Mouse (Mus musculus) liver, embryonic 12.5 days (tissue): Measurements from ENCODE around the gene Usp11. TPM values are rescaled to one million over a fixed set of nuclear protein-coding genes. Genes with fewer than 3 reads are reported as not detected.

Experiments
- ATAC-seq: fragments of 200-750 bp; cut with Nextera tagmentation; 2 replicates; pipeline ENCODE4 v1.8.0; 2017; ENCODE audit warnings: moderate number of reproducible peaks, mild to moderate bottlenecking, moderate library complexity
- H3K27ac ChIP-seq: fragments of 300-500 bp; sonication (generic); 2 replicates; pipeline ENCODE4 v1.5.1; 2016; ENCODE audit warnings: mild to moderate bottlenecking
- H3K27me3 ChIP-seq: fragments of 300-500 bp; sonication (generic); replicated peaks from 2 replicates; pipeline ENCODE4 v1.6.1; 2016; ENCODE audit warnings: mild to moderate bottlenecking, moderate library complexity
- H3K36me3 ChIP-seq: fragments of 300-500 bp; sonication (generic); 2 replicates; pipeline ENCODE4 v1.6.1; 2016; ENCODE audit warnings: mild to moderate bottlenecking, moderate library complexity
- H3K4me1 ChIP-seq: fragments of 300-500 bp; sonication (generic); 2 replicates; pipeline ENCODE4 v1.6.1; 2016
- H3K4me2 ChIP-seq: fragments of 300-500 bp; sonication (generic); 2 replicates; pipeline ENCODE4 v1.6.1; 2016; ENCODE audit warnings: mild to moderate bottlenecking, moderate library complexity
- H3K4me3 ChIP-seq: fragments of 300-500 bp; sonication (generic); 2 replicates; pipeline ENCODE4 v1.5.1; 2016; ENCODE audit warnings: mild to moderate bottlenecking, moderate library complexity
- H3K9ac ChIP-seq: fragments of 300-500 bp; sonication (generic); 2 replicates; pipeline ENCODE4 v1.6.1; 2016; ENCODE audit warnings: mild to moderate bottlenecking, moderate library complexity
- H3K9me3 ChIP-seq: fragments of 300-500 bp; sonication (generic); replicated peaks from 2 replicates; pipeline ENCODE4 v1.6.1; 2016; ENCODE audit warnings: mild to moderate bottlenecking, moderate library complexity
- WGBS: fragments of 180-500 bp; shearing (Covaris S2); methylation state at CpG from one replicate; pipeline ENCODE4 v1.1.7; 2016; ENCODE audit not compliant: insufficient replicate concordance; 5-methylcytosine and 5-hydroxymethylcytosine counted together
- polyA plus RNA-seq: library from polyadenylated mRNA; unstranded; fragments of >200 nt; fragmentation: Nextera tagmentation; extraction: Ambion mirVana; gene quantifications from 2 replicates; pipeline ENCODE4 v1.2.1, GENCODE M21; 2016

Usp11 gene
- 13.7 and 14.2 TPM in 2 replicates for polyA plus RNA-seq

DNA sequence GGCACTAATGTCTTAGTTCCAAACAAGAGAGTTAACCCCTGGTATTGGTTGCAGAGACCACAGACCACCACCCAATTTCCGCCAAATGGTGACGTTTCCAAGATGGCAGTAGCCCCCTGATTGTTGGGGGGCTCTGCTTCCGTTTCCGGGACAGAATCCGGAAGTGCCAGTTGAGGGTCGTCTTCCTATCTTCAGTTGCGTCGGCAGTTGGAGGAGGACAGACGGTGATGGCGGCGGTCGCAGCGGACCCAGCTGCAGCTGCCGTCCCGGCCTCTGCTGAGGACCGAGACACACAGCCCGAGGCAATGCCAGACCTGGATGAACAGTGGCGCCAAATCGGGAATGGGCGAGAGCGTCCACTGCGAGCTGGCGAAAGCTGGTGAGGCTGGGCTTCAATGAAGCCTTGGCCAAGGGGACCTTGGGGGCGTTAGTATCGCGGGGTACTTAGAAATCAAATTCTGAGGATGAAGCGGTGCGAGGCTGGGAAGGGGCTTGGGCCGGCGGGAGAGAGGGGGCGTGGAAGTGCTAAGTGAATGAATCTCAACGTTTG, at the start of gene Usp11:
Gene Usp11, plus strand, starts transcription at position 166 of the 550 bp plus-strand sequence.
- ATAC-seq, result peak; percentile 33
- peak within 1 kb of the TSS; percentile 80 for H3K9ac ChIP-seq
- peak within 1 kb of the TSS; percentile 89 for H3K27ac ChIP-seq
- WGBS, result 8% methylated on average over 32 of the region's 32 CpGs
- H3K4me2 ChIP-seq, result peak within 1 kb of the TSS; percentile 78
- peaks cover 10% of the 10 kb centered on the region for H3K36me3 ChIP-seq
- peak within 1 kb of the TSS; percentile 68 for H3K4me3 ChIP-seq
- H3K27me3 ChIP-seq, result no peaks in the 10 kb centered on the region
- H3K4me1 ChIP-seq, result peaks cover 10% of the 10 kb centered on the region; the same call in 1 of the 2 replicates
- H3K9me3 ChIP-seq, result no peaks in the 10 kb centered on the region

DNA sequence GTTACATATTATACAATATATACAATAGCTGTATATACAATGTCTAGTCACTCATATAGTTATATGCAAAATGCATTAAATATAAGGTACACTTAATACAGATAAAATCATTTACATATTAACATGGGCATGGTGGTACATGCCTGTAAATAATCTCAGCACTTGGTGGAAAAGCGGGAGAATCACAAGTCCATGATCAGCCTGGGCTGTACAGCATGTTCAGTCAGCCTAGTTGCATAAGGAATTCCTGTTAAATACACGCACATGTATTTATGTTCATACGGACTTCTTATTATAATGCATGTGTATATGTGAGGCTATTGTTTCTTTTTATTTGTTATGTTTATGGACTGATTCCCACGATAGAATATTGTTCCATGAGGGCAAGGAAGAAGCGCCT, 46.1 kb upstream of the Usp11 start:
- 22% methylated on average over 5 of the region's 5 CpGs for WGBS
- 0 out of 2 replicates have a peak, but pooled peaks cover 7% of the 10 kb centered on the region for H3K4me1 ChIP-seq
- H3K9ac ChIP-seq, result no peak overlapping the region
- no peaks in the 10 kb centered on the region for H3K36me3 ChIP-seq
- H3K4me2 ChIP-seq, result peak overlapping the region; percentile 79
- no peaks in the 10 kb centered on the region for H3K9me3 ChIP-seq
- ATAC-seq, result no peak
- peak overlapping the region; percentile 64 for H3K4me3 ChIP-seq
- H3K27me3 ChIP-seq, result no peaks in the 10 kb centered on the region
- H3K27ac ChIP-seq, result no peak overlapping the region

DNA sequence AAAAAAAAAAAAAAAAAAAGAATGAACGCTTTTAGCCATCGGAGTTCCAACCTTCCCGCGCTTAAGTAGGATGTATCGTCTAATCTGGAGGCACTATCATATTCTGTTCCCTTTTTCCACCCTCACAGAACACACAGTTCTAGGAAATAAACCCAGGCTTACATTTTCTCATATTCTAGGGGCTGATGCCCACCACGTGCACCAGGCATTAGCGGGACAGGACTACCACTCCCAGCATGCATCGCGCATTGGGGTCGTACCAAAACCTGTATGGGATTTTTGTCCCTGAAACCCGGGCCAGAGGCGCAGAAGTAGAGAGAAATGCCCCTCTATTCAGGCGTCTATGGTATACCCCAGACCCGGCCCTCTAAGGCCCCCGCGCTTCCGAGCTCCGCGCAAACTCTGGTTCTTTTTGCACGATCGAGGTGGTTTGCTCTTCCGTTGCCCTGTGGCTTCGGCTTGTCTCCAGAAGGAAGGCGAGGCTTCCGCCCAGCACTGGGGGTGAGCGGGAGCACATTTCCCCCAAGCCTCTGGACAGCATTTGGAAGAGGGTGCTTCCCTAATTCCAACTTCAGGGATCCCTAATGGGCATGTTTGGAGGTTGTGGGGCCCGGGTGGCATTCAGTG, 45.6 kb upstream of the Usp11 start, which contains the start of gene Uba1:
Gene Uba1, plus strand, starts transcription at position 301 of the 627 bp plus-strand sequence.
- Histone ChIP-seq H3K4me2 (peak within 1 kb of the TSS; percentile 79), H3K9me3 (no peaks in the 10 kb centered on the region), H3K4me1 (0 out of 2 replicates have a peak, but pooled peaks cover 7% of the 10 kb centered on the region), H3K27ac (peak within 1 kb of the TSS; percentile 79), H3K9ac (peak within 1 kb of the TSS; percentile 70), H3K4me3 (peak within 1 kb of the TSS; percentile 64), H3K27me3 (no peaks in the 10 kb centered on the region), H3K36me3 (no peaks in the 10 kb centered on the region)
- 5% methylated on average over 27 of the region's 27 CpGs for WGBS
- ATAC-seq, result peak; percentile 81

DNA sequence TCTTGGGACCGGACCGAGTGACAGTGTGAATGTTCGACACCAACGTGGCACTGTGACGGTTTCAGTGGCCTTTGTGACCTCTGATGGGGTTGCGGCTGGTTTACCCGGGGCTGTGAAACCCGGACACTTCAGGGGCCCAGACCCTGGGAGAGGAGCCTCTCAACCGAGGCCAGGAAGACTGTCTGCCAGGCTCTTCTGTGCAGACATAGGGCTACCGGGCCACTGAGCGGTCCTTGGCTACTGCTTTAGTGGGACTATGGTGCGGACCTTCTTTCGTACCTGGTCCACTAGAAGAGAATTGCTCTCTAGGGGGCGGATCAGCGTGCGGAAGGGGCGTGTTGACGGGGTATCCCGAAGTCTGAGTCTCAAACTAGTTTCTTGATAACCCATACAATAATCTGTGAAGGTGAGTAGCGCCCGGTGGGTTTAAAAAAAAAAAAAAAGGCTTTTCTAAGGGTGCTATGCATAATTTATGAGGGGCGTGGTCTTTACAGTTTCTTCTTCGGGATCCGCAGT, 44.8 kb upstream of the Usp11 start:
- H3K27me3 ChIP-seq, result no peaks in the 10 kb centered on the region
- H3K9me3 ChIP-seq, result no peaks in the 10 kb centered on the region
- peak overlapping the region; percentile 70 for H3K9ac ChIP-seq
- H3K4me1 ChIP-seq, result peaks cover 10% of the 10 kb centered on the region; the same call in 1 of the 2 replicates
- peak overlapping the region; percentile 79 for H3K27ac ChIP-seq
- WGBS, result 6% methylated on average over 24 of the region's 24 CpGs
- peak overlapping the region; percentile 79 for H3K4me2 ChIP-seq
- ATAC-seq, result no peak
- H3K4me3 ChIP-seq, result peak overlapping the region; percentile 64
- H3K36me3 ChIP-seq, result no peaks in the 10 kb centered on the region

DNA sequence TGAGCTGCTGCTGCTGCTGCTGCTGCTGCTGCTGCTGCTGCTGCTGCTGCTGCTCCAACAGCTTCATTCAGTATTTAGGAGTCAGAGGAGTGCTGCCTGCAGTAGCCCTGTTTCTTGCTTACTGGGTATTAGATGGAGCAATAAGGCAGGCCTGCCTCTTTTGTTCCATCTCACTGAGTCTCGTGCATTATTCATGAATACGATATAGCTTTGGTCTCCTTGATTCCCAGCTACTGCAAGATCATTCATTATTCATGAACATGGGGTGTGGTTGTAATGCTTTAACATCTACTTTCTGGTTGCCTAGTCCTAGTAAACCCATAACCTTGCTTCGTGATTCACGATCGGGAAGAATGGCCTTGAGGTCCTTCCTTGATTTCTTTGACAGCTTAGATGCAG, 41.4 kb upstream of the Usp11 start:
- peak overlapping the region; percentile 58; the same call in 1 of the 2 replicates for H3K27ac ChIP-seq
- no peaks in the 10 kb centered on the region for H3K9me3 ChIP-seq
- WGBS, result 26% methylated on average over 5 of the region's 5 CpGs
- H3K27me3 ChIP-seq, result no peaks in the 10 kb centered on the region
- peak overlapping the region; percentile 6; the same call in 1 of the 2 replicates for H3K4me2 ChIP-seq
- peaks cover 29% of the 10 kb centered on the region for H3K36me3 ChIP-seq
- H3K9ac ChIP-seq, result no peak overlapping the region
- peaks cover 33% of the 10 kb centered on the region for H3K4me1 ChIP-seq
- no peak for ATAC-seq
- peak overlapping the region; percentile 72; the same call in 1 of the 2 replicates for H3K4me3 ChIP-seq

DNA sequence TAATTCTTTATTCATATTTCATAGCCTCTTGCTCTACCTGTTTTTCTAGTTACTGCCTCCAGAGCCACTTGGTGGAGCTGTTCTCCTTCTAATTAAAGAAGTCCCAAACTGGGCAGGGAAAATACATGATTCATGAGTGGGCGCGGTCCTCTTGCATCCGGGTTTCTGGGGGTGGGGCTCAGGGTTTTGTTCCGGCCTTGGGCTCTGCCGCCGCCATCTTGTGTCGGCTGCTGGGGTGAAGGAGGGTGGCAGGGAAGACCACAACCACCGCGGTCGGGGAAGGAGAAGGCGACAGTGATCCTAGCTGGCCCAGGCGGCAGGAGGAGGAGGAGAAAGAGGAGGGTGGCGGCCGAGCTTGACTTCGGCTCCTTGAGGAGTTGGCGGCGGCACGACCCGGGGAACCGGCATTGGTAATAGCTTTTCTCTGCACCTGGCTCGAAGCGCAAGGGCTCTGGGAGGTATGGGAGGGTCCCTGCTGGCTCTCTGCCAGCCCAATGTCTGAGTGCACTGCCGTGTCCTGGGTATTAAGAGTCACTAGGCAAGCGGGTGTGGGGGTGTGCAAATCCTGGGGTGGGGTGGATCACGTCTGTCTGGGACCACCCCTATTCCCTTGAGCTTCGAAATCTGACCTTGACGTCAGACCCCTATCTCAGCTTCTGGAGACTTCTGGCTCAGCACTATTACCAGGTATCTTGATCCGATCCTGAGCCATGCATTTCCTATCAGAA, 40.8 kb upstream of the Usp11 start:
- ATAC-seq, result peak; percentile 82

DNA sequence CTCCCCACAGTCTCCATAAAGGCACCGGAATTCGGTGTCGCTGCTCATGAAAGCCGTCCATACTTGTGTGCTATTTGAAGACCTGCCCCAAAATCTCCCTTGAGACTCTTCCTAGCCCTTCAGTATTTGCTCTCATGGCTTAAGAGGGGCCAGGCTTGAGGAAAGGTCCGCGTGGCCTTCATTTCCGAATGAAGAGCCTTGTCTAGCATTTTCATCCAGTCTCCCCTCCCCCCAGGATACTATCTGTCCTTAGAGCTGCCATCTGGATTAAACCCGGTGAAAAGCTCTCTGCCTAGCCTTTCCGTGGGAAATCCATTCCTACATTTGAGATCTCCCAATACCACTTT, 40.3 kb upstream of the Usp11 start:
- Histone ChIP-seq H3K9ac (peak overlapping the region; percentile 82), H3K27me3 (no peaks in the 10 kb centered on the region), H3K4me2 (peak overlapping the region; percentile 74), H3K36me3 (peaks cover 40% of the 10 kb centered on the region), H3K4me1 (peaks cover 33% of the 10 kb centered on the region), H3K4me3 (peak overlapping the region; percentile 72), H3K27ac (peak overlapping the region; percentile 86), H3K9me3 (no peaks in the 10 kb centered on the region)
- 13% methylated on average over 9 of the region's 9 CpGs for whole genome bisulfite sequencing
- ATAC-seq, result peak; percentile 18; the same call in 1 of the 2 replicates

More for the DNA sequence above, 40.8 kb upstream of the Usp11 start:
- H3K27ac ChIP-seq, result peak overlapping the region; percentile 86
- H3K4me1 ChIP-seq, result peaks cover 33% of the 10 kb centered on the region
- WGBS, result 11% methylated on average over 27 of the region's 28 CpGs
- H3K9me3 ChIP-seq, result no peaks in the 10 kb centered on the region
- H3K4me2 ChIP-seq, result peak overlapping the region; percentile 74
- peaks cover 35% of the 10 kb centered on the region for H3K36me3 ChIP-seq
- peak overlapping the region; percentile 82 for H3K9ac ChIP-seq
- peak overlapping the region; percentile 72 for H3K4me3 ChIP-seq
- no peaks in the 10 kb centered on the region for H3K27me3 ChIP-seq

DNA sequence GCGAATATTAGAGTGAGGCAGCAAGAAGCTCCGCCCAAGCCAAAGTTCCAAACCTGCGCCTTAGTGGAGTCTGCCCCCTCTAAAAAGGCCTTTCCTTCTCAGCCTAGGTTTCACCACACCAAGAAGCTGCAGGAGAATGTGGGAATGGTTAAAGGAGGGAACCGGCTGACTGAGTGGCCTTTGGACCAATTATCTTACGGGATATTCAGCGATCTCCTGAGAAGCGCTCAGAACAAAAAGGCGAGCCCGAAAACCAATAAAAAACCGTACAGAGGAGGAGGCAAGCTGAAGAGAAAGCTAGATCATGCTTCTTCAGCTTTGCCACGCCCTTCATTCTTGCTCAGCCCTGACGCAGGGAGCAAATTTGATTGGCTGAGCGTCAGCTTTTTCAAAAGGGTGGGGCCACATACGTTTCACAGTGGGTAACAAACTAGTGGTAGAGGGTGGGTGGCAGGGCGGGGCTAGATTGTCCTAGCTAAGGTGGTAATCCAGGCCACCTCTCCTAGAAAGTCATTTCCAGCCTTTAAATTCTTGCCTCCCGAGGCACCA, 16.1 kb upstream of the Usp11 start, which contains the start of gene Cdk16:
Gene Cdk16, plus strand, starts transcription at position 436 of the 549 bp plus-strand sequence.
- H3K4me1 ChIP-seq, result peaks cover 18% of the 10 kb centered on the region
- 9% methylated on average over 16 of the region's 16 CpGs for WGBS

DNA sequence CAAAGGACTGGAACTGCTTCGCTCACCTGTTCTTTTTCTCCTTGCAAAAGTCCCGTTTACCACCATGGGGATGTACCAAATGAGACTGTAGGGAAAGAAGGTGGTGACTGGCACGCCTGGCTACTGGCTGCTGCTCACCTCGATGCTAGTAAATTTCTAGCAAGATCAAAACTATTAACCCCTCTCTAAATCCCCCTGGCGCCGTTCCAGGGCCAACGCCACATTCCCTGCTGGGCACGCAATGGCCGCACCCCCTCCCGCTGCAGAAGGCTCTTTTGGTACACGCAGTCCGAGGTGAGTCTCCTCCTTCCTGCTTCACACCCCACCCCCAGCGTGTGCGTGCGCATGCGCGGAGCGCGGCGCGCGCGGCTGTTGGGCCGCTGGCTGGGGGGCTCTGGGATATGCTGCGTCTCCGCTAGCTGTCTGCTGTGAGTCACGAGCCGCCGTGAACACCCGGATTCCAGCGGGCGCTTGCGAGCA, 15.6 kb upstream of the Usp11 start:
- Histone ChIP-seq H3K9me3 (no peaks in the 10 kb centered on the region), H3K27me3 (no peaks in the 10 kb centered on the region), H3K4me3 (peak overlapping the region; percentile 81), H3K4me1 (peaks cover 18% of the 10 kb centered on the region), H3K27ac (peak overlapping the region; percentile 94), H3K36me3 (peaks cover 28% of the 10 kb centered on the region), H3K4me2 (peak overlapping the region; percentile 77), H3K9ac (peak overlapping the region; percentile 91)
- whole genome bisulfite sequencing, result 14% methylated on average over 31 of the region's 33 CpGs
- ATAC-seq, result peak; percentile 87

More for the DNA sequence above, 16.1 kb upstream of the Usp11 start, which contains the start of gene Cdk16:
- peak within 1 kb of the TSS; percentile 77 for H3K4me2 ChIP-seq
- peak within 1 kb of the TSS; percentile 94 for H3K27ac ChIP-seq
- H3K36me3 ChIP-seq, result peaks cover 28% of the 10 kb centered on the region
- peak within 1 kb of the TSS; percentile 81 for H3K4me3 ChIP-seq
- H3K9me3 ChIP-seq, result no peaks in the 10 kb centered on the region
- peak; percentile 92 for ATAC-seq
- no peaks in the 10 kb centered on the region for H3K27me3 ChIP-seq
- H3K9ac ChIP-seq, result peak within 1 kb of the TSS; percentile 91

DNA sequence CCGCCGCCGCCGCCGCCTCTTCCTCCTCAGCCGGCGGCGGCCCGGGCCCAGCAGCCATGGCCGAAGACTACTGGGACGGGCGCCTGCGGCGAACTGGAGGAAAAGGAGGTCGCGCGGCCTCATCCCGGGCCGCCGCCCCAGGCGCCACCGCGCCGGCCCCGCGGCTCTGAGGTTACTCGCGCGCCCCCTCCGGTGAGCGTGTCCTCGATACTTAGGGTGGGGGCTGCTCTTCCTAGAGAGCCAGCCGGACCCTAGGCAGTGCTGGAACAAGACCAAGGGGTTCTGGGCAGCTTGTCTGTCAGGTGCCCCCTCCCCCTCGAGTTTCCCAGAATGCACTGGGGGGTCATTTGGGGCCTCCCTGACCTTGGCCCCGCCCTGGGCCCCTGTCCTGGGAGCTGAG, 15.1 kb upstream of the Usp11 start:
- Histone ChIP-seq H3K4me3 (peak overlapping the region; percentile 81), H3K36me3 (peaks cover 28% of the 10 kb centered on the region), H3K4me2 (peak overlapping the region; percentile 77), H3K9ac (peak overlapping the region; percentile 91), H3K27ac (peak overlapping the region; percentile 94), H3K27me3 (no peaks in the 10 kb centered on the region), H3K9me3 (no peaks in the 10 kb centered on the region), H3K4me1 (peaks cover 18% of the 10 kb centered on the region)
- 5% methylated on average over 28 of the region's 35 CpGs for WGBS
- ATAC-seq, result peak; percentile 44

DNA sequence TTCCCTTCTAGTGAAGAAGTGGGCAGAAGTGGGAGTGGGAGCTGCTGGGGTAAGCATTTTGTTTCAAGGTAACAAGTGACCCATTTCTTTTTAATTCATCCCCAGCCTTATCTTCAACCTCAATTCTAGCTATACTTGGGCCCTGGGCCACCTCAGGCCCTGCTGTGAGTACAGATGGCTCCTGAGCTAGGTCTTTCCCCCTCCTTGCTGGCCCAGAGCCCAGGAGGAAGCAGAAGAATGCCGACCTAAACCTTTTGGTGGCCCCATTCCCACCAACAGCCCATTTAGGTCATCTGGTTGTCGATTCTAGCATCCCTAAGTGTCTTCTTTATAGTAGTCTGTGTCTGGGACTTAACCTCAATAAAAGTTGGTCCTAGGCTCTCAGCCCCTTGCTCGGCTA, 12.1 kb upstream of the Usp11 start:
- Histone ChIP-seq H3K27ac (no peak overlapping the region), H3K27me3 (no peaks in the 10 kb centered on the region), H3K4me3 (no peak overlapping the region), H3K4me1 (peaks cover 14% of the 10 kb centered on the region), H3K9ac (no peak overlapping the region), H3K4me2 (no peak overlapping the region), H3K36me3 (peaks cover 51% of the 10 kb centered on the region), H3K9me3 (no peaks in the 10 kb centered on the region)
- no peak for ATAC-seq
- WGBS, result 76% methylated on average over 3 of the region's 3 CpGs
